Mouse (Mus musculus) kidney, adult 9 months (tissue): ENCODE measurements around the gene Padi3.

Experiments used
- DNase-seq: peaks from one replicate; pipeline ENCODE4 v3.0.0; 2022

The Padi3 gene

DNA sequence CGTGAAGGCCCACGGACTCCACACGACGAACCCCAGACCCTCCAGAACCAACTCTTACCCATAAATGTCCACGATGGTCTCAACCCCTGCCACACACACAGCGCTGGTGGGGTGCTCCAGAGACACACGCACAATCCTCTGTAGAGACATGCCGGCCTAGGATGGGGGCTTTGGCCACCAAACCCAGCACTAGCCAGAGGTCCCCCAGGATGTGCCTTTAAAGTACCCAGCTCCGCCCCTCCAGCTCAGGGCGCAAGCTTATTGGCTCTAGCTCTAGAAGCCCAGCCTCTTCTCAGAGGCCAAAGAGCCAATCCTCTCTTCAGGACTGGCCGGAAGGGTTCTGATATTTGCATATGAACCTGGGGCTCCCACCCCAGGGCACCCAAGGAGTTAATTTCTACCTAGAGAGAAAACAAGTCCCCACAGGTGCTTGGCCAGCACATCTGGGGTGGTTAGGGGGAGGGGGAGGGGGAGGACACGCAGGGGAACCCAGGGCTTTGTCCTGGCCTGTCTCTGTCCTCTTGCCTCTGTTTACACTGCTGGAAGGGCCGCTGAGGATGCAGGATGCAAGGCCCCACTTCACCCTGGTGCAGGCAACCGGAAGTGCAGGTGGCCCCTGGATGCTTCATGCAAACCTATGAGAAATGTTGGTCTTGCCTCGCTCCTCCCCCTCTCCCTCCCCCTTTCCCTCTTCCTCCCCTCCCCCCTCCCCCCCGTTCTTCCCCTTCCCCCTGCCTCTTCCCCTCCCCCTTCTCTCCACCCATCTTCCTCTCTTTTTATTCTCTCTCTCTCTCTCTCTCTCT, at the start of gene Padi3:
TSS of gene Padi3 (minus strand) at position 191 of the 803 bp plus-strand sequence.
- DNase-seq: no peak

DNA sequence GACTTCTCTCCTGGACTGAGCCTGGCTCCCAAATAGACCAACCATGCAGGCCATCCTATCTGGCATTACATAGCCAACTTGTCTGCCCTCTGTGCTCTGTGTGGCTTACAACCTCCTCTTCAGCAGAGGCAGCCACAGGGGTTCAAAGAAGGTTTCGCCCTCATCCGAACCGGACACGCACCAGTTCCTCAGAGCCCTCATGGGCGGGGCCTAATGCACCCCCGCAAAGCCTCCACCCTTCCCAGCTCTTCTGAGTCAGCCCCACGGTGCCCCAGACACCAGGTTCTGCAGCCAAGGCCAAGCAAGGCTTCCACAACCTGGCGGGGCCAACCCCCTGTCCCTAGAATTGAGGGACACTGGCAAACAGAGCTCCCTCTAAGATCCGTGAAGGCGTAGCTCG, 48.8 kb upstream of the Padi3 start:
- no peak for DNase-seq

DNA sequence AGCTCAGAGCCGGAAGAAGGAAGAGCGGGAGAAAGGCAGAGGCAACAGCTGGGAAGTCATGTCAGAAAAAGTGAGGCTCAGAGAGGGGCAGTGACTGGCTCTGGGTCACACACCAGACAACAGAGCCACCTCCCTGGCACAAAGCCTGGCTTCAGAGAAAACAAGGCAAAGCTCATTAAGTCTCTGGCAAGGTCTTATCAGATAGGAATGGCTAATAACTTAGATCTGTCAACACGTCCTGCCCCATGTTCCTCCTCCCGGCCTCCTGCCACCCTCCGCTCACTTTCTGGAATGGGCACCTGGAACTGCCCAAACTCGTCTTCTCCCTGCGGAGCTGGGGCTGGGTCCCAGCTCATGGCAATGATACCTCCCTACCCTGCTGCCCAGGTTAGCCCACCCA, 47.4 kb upstream of the Padi3 start:
- no peak for DNase-seq

DNA sequence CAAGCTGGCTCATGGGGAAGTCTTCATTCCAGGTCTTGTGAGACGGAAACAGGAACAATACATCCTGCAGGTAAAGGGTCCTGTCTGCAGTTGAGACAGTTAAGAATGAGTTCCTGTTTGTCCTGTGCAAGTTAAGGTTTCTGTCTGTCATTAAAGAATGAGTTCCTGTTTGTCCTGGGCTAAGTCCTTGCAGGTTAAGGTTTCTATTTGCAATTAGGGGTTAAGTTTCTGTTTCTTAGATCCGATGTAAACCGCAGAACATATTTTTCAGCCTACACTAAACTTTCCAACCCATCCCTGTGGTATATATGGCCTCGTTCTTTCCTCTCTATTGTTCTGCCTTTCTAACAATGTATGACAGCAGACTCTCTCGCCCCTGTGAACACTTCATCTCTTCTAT, 46.6 kb upstream of the Padi3 start:
- DNase-seq: no peak

DNA sequence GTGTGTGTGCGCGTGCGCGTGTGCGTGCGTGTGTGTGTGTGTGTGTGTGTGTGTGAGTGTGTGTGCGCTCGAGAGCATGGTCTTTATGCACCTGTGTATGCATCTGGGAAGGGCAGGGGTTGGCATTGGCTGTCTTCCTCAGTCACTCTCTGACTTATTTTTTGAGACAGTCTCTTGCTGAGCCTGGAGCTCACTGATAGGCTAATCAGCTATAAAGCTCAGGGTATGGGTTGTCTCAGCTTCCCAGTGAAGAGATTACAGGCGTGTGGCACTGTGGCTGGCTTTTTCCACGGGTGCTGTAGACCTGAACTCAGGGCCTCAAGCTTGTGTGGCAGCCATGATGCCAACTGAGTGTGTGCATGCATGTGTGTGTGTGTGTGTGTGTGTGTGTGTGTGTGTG, 44.7 kb upstream of the Padi3 start:
- DNase-seq: no peak

DNA sequence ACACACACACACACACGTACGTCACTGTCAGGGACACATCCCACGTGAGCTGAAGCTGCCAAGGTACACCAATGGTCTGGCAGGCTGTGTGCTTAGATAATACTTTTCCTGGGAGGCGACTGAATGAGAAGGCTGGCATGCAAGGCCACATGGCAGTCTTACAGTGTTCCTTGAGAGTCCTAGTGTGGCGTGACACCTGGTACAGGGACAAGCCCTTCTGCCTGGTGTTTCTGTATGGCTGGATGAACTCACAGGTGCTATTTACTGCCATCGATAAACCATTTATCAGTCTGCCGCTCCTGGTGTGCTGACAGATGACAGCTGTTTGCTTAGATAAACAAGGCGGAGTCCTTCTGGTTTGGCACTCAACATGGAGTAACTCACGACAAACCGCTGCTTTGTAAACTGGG, 44.0 kb upstream of the Padi3 start:
- no peak for DNase-seq

DNA sequence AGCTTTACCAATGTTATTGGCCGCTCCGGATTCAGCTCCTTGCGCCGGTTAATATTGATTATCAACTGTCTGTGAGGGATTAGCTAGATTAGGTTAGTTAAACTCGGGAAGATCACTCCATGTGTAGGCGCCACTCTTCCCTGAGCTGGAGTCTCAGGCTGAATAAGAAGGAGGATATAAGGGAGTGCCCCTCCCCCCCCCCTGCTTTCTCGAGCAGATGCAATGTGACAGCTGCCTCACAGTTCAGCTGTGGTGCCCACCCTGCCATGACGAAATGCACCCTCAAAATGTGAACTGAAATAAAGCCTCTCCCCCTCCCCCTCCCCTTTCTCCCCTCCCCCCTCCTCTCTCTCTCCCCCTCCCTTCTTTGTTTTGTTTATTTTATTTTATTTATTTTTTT, 43.2 kb upstream of the Padi3 start:
- DNase-seq: no peak

DNA sequence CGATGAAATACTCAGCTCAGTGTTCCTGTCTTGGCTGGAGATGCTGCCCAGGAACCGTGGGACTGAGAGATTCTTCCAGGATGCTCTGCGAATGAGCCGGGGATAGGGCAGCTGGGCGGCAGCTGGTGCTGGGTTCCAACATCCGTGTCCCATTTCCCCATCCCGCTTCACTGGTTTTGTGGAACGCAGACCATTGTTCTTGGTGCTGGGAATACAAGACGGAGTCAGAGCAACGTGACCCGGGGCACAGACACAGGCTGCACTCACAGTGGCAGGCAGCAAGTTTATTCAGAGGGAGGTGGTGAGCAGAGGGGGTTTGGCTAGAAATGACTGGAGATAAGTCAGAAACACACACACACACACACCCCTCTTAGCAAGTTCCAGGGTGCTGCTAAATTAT, 38.9 kb upstream of the Padi3 start:
- no peak for DNase-seq

DNA sequence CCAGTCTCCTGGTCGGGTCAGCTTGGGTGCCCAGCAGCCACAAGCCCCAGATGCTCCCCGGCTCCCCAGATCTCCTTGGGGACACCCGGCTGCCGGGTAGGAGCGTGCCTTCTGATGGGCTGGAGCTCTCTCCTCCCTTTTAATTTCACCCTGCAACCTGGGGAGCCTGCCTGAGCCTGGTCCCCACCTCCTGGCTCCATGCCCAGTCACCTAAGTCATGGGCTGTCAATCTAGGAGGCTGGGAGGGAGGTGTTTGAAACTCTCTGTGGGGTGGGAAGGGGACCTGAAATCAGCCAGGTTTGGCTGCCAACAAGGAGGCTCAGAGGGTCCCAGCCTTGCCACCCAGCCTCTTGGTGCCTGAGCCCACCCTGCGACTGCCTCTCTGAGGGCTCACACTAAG, 35.2 kb upstream of the Padi3 start, which contains the start of gene Padi1:
TSS of gene Padi1 (minus strand) at position 113 of the 400 bp plus-strand sequence.
- no peak for DNase-seq

DNA sequence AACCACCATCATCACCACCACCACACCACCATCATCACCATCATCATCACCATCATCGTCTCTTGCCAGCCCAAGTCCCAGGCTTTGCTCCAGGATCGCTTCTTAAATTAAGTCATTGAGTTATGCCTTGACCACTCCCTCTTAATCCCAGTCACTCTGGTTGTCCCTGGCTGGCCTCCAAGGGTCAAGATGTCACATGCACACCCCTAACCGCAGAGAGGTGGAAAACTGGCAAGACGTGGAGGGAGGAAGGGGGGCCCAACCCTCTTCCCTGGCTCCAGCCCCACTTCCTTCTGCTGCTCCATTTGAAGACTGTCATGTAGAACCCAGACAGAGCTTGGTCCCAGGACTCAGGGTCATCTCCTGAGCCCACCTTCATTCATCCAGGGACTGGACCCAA, 34.5 kb upstream of the Padi3 start:
- no peak for DNase-seq

DNA sequence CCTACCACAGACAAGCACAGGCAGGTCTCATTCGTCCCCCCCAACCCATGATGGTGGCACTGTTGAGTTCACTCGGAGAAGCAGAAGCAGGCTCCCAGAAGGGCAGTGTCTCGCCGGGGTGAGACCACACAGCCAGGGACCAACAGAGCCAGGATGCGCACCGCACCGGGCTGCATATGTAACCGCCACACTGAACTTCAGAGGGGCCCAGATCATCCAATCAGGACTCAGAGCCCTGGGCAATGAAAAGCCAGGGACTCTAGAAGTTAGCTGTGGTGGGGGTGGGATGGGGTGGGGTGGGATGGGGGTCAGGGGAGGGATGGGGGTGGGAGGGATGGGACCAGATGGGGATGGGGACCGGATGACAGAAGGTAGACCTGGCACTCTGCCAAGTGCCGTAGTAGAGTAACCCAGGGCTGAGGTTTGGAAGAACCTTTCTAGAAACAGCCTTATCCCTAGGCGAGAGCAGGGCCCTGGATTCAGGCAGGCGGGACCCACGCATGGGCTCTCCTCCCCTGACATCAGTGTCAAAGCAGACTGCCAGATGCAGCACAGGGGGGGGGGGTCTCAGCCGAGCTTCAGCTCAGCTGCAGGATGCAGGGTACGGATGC, 33.3 kb upstream of the Padi3 start:
- no peak for DNase-seq

DNA sequence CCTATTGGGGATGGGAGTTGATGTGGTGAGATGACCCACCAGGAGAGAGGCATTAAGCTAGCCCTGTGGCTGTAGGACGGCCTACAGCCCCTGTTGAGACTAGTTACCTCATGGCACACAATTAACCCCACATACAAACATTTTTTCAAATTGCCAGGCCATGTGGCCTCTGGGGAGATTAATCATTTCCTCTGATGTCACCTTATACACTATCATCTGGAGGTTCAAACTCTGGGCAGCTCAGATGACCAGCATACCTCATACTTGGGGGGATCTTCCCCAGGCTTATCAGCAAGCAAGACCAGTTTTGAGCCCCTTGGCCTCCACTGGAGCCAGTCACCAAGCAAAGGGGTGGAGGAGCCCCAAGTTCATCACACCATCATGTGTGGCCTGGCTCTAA, 32.5 kb upstream of the Padi3 start:
- DNase-seq: no peak

DNA sequence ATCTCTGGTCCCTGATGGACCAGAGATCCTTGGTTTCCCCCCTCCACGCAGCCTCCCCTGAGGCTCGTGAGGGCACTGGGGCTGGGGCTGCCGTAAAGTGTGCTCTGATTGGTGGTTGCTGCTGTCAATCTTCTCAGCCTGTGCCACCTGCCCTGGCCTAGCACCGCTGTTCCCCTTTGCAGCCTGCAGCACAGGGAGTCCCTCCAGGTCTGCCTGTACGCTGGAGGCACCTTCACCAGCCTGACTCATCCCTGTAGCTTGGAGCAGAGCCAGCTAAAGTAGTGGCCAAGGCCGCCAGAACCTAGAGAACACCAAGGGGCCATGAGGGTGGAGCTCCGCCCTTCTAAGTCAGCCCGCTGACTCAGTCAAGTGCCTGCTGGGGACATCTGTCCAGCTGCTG, 27.4 kb upstream of the Padi3 start:
- no peak for DNase-seq

DNA sequence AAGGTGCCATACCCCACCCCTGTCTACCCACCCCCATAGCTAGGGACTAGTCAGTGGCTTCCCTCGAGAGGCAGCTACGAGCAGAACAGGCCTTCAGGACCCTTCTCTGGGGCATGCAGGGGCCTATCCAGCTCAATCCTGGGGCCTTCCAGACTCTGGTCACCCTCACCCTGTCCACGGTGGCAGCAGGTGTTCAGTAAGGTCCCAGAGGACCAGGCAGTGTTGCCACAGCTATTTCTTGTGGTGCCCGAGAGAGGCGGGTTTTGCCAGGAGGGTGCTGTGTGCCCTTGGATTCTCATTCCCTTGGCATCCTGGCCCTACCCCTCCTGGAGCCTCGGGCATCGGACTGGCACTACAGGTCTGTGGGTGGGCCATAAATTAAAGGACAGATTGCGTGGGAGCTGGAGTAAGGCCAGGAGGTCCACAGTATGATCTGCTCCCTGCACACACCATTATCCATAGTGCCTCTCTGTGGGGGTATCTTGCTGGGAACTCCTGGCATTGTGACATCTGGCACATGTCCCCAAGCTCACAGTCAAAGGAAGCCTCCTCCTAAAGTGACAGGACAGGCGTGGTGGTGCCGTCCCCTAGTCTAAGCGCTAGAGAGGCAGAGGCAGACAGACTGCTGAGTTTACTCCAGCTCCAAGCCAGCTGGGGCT, 25.9 kb upstream of the Padi3 start:
- DNase-seq: no peak

DNA sequence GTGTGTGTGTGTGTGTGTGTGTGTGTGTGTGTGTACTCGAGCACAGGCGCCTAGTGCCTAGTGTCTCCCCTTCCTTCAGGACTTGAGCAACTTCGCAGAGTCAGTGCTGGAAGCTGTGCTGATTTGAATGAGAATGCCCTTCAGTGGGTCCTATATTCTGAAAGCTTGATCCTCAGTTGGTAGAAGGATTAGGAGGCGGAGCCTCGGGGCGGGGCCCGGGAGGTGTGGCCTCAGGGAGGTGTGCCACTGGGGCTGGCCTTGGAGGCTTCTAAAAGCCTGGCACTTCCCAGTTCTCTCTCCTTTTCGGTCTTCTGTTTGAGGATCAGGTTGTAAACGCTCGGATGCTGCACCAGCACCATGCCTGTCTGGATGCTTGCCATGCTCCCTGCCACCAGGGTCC, 25.2 kb upstream of the Padi3 start:
- DNase-seq: no peak

DNA sequence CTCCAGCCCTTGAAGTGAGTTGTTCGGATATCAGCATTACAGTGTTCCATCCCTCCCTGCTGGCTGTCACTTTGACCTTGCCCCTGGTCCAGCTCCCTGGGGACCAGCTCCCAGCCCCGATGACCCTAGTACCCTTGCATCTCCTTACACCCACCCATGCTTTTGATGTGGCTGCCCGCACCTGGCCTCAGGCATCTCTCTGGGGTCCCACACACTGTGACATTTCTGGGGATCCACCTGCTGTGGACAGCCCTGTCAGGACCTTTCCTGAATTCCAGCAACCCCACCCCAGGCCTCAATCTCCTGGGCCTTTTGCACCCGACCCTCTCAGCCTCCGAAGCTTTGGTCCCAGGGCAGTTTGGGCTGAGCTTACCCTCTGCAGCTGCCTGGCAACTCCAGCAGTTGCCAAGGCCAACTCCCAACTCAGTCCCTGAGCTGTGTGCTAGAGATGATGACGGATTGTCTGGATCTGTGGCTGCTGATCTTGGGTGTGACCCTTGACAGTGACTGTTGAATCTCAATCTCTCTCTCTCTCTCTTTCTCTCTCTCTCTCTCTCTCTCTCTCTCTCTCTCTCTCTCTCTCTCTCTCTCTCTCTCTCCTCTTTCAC, 24.0 kb upstream of the Padi3 start:
- DNase-seq: no peak

DNA sequence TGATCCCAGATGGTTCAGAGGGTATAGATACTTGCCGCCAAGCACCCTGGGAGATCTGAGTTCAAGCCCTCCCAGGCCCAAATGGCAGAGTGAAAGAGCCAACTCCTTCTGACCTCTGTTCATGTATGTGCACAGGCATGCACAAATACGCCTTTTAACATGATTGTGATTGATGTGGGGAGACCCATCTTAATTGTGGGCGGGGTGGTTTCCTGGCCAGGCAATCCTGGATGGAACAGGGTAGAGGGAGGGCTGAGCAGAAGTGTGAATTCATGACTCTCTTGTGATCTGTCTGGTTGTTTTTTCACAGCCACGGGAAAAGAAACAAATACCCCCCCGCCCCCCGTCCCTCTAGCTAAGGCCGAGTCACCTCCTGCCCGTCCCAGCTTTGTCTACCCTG, 22.4 kb upstream of the Padi3 start:
- DNase-seq: no peak

DNA sequence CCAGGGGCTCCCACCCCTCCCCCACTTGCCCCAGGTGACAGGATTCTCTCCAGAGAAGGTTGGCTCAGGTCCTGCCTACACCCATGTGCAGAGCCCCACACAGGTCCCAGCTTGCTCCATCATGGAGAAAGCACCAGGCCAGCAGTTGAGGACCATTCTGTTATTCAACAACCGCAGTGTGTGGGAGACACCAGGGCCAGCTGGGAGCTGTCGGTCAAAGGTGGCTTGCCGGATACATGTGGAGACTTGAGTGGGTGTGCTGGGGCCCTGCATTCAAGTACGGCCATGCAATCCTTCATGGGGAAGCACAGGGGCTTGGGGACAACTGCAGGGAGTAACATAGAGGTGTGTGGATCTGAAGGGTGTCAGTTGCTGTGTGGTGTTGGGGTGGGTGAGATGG, 21.4 kb upstream of the Padi3 start:
- no peak for DNase-seq

DNA sequence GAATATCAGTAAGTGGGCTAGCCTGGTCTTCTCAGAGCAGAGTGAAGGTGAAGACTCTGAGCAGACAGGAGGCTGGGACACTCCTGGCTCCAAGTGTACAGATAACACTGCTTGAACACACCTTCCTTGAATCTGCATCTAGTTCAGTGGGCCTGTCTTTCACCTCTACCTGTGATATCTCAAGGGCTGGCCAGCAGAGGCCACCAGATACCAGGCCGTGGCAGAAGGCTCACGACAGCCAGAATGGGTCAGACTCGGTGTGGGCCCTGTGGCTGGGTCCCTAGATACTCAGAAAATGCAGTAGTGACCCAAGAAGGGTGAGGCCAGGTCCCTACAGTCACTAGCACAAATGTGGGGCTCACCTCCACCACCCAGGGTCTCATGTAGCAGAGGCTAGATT, 16.8 kb upstream of the Padi3 start:
- no peak for DNase-seq

DNA sequence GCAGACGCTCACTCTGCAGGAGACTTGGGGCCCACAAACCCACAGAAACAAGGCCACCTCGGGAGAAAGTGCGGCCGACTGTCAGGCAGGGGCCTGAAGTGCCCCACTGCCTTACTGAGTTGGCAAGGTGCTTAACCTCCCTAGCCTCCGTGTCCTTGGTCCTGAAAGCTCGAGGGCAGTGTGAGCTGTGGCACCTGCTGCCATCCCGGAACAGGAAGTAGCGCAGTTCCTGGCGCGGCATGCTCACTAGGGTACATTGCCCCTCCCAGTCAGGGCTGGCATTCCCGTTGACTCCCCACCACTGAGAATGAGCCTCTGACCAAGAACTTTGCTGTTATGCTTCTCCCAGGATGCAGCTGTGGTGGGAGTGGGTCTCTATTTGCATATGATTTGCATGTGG, 15.5 kb upstream of the Padi3 start:
- no peak for DNase-seq

DNA sequence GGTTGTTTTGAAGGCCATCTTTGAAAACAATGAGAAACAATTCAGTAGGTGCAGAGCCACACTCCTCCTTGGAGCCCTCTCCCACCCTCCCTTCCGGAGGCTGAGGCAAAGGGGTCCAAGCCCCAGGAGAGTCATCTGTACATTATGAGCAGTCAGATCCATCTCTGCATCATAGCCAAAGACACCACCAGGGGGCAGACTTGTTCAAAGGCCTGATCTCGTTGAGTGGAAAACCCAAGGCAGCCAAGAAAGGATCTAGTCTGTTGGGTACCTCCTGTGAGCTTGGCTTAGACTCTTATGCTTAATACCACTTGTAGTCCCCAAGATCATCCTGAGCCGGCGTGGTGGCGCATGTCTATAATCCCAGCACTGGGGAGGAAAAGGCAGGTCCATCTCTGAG, 11.5 kb upstream of the Padi3 start:
- peak; percentile 52 for DNase-seq

DNA sequence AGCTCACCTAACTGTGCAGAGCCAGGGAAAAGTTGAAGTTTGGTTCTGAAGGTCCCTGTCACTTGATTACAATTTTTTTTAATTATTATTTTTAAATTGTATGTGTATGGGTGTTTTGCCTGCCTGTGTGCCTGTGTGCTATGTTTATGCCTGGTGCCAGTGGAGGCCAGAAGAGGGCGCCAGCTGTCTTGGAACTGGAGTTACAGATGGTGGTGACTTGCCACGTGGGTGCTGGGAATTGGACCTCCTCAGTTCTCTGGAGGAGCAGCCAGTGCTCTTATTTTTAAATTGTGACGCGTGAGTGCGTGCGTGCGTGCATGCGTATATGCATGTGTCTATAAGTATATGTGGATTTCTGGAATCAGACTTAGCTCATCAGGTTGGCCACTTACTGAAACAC, 7.0 kb upstream of the Padi3 start:
- no peak for DNase-seq

DNA sequence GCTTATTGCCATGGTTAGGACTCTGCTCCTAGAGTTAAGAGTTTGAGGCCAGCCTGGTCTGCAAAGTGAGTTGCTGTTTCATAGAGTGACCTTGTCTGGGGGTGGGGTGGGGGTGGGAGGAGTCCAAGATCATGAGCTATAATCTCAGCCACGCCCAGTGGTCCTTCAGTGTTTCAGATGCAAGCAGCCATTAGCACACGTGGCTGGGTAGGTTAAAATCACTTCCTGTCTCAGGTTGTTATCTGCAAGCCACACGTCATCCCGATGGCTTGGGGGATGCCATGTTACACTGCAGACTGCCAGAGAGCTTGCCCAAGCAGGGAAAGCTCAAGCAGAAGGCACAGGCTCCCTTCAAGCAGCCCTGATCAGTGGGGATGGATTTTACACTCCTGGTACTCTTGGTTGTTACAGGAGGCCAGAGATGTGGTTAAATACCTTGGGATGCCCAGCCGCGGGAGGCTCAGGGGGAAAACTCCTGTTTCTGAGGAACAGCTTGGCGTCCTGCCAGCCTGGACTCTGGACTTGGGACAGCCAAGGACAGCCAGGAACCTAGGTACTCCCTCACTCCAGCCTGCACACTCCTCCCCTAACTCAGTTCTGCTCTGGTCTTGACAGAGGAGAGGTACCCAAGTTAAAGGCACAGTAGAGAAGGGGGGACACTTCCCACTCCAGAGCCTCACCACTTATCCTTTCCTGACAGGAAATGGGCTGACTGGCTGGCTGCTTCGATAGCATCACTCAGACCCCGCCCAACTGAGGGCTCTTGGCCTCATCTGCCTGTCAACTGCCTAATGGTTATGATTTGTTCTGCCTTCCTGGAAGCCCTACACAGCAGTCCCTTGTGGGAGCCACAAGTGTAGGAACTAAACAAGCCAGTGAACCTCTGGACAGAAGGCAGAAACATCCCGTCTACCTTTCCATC, 5.8 kb upstream of the Padi3 start:
- DNase-seq: peak; percentile 83
